Mouse (Mus musculus) CD8-positive naive resting alpha-beta T cell, adult 2 months (primary cell): ENCODE data around the gene Bhlhe40.

ENCODE experiments used
- DNase-seq, 2 experiments: peaks; one replicate each; pipeline ENCODE4 v3.0.0; 2022; ENCODE audit warnings: low read depth in 2 of 2, low spot score in 2 of 2

The Bhlhe40 gene

GRCm38 (mm10) chr6:108713175-108713974, 52.9 kb downstream of the Bhlhe40 start:
- DNase-seq, result no peak
